Mouse (Mus musculus) MEL (cell line): ENCODE results near the gene Nr1h3.

Experiments used
- ELF1 ChIP-seq: IDR thresholded peaks from 2 replicates; pipeline ENCODE4 v1.6.1; 2014; ENCODE audit warnings: low read depth, mild to moderate bottlenecking, inconsistent platforms, low read length, improper control_type of control experiment, moderate library complexity
- MYC ChIP-seq: IDR thresholded peaks from 2 replicates; pipeline ENCODE4 v1.6.1; 2011; ENCODE audit warnings: low read depth, mild to moderate bottlenecking, low read length, improper control_type of control experiment, moderate library complexity
- POLR2A ChIP-seq, 2 experiments: IDR thresholded peaks; 2 replicates each; pipeline ENCODE4 v1.6.1; 2011 to 2012; ENCODE audit warnings: low read length in 2 of 2, mild to moderate bottlenecking in 2 of 2, control low read depth in 1 of 2, improper control_type of control experiment in 1 of 2, low read depth in 1 of 2, moderate library complexity in 1 of 2; ENCODE audit not compliant: control insufficient read depth in 1 of 2, insufficient read depth in 1 of 2, poor library complexity in 1 of 2

GRCm38 (mm10) chr2:91182016-91182404 lies 20.6 kb downstream of the Nr1h3 start:
- no peak for TF ChIP-seq MYC
- TF ChIP-seq ELF1 = no peak
- TF ChIP-seq POLR2A (IDR thresholded peaks at IDR 0.05; ENCODE audit: control insufficient read depth in 1 of 2, insufficient read depth in 1 of 2, low read depth in 1 of 2, low read length in 2 of 2, poor library complexity in 1 of 2) = no peak
